Mouse (Mus musculus): ENCODE data around the gene Il22ra2. TPM values are rescaled to one million over a fixed set of nuclear protein-coding genes. Genes with fewer than 3 reads are reported as not detected.

The Il22ra2 gene
- polyA plus RNA-seq, 1 experiment from 2014 or later = not detected

Other genes with a start within 250 kb of the Il22ra2 start
- gene Ifngr1, start 30.0 kb upstream of the Il22ra2 start, polyA plus RNA-seq (2014; fragmentation: Nextera tagmentation; extraction: Ambion mirVana) = 33.8 and 35.0 TPM in 2 replicates
- gene Il20ra, start 90.6 kb downstream of the Il22ra2 start, polyA plus RNA-seq (2014; fragmentation: Nextera tagmentation; extraction: Ambion mirVana) = 0.10 TPM in 1 of 2 replicates, not detected in the other
- gene Slc35d3, start 229.5 kb downstream of the Il22ra2 start, polyA plus RNA-seq (2014; fragmentation: Nextera tagmentation; extraction: Ambion mirVana) = 0.84 and 0.91 TPM in 2 replicates